Mouse (Mus musculus): ENCODE measurements at regions not wholly inside any gene's neighbourhood (a gene's known extent, or its start where the extent isn't known, plus 50 kb on each side); places are given as distances from the start of the nearest gene placed in this dataset.

- peak; percentile 60; the same call in 1 of the 2 replicates for ATAC-seq
- no peak overlapping the region for H3K27ac ChIP-seq
These were observed 225.0 kb upstream of the Atp5g3 start for GRCm38 (mm10) chr2:74135963-74136623.

GRCm38 (mm10) chr2:74130141-74130588, 219.0 kb upstream of the Atp5g3 start:
- H3K9me3 ChIP-seq (ENCODE audit: low read length) = no peaks in the 10 kb centered on the region
- 0 out of 2 replicates have a peak overlapping the region, but pooled peaks have one; percentile 15 for H3K9ac ChIP-seq (replicated peaks; ENCODE audit: low read length)
- 0 out of 2 replicates have a peak overlapping the region, but pooled peaks have one; percentile 34 for H3K4me3 ChIP-seq (ENCODE audit: low read length)
- no peak for TF ChIP-seq CTCF (IDR thresholded peaks at IDR 0.05; ENCODE audit: low read depth)
- H3K4me1 ChIP-seq (ENCODE audit: insufficient read depth, low read length) = peaks cover 11% of the 10 kb centered on the region; the same call in 1 of the 2 replicates
- peak overlapping the region; percentile 61 for H3K4me2 ChIP-seq (ENCODE audit: low read depth, low read length)
- ATAC-seq = no peak
- WGBS = 6% methylated on average over 8 of the region's 8 CpGs
- H3K27ac ChIP-seq = 0 out of 2 replicates have a peak overlapping the region, but pooled peaks have one; percentile 8
- H3K36me3 ChIP-seq (ENCODE audit: insufficient read depth, low read length) = no peaks in the 10 kb centered on the region
- peak; percentile 29 for DNase-seq (ENCODE audit: low spot score)
- H3K27me3 ChIP-seq (ENCODE audit: insufficient read depth, low read length) = no peaks in the 10 kb centered on the region

More at GRCm38 (mm10) chr2:74135963-74136623, 225.0 kb upstream of the Atp5g3 start:
- Histone ChIP-seq H3K4me2 (ENCODE audit: low read depth, low read length) (peak overlapping the region; percentile 37), H3K27me3 (ENCODE audit: insufficient read depth, low read length) (no peaks in the 10 kb centered on the region), H3K4me1 (ENCODE audit: insufficient read depth, low read length) (0 out of 2 replicates have a peak, but pooled peaks cover 8% of the 10 kb centered on the region), H3K9ac (replicated peaks; ENCODE audit: low read length) (no peak overlapping the region), H3K4me3 (ENCODE audit: low read length) (no peak overlapping the region), H3K36me3 (ENCODE audit: insufficient read depth, low read length) (no peaks in the 10 kb centered on the region), H3K9me3 (ENCODE audit: low read length) (no peaks in the 10 kb centered on the region)
- 15% methylated on average over 15 of the region's 15 CpGs for WGBS
- TF ChIP-seq CTCF (IDR thresholded peaks at IDR 0.05; ENCODE audit: low read depth) = no peak
- DNase-seq (ENCODE audit: low spot score) = no peak

GRCm38 (mm10) chr2:74128782-74129538, 217.8 kb upstream of the Atp5g3 start:
- peak; percentile 21 for TF ChIP-seq CTCF (IDR thresholded peaks at IDR 0.05; ENCODE audit: low read depth)
- ATAC-seq (peak; percentile 53; the same call in 1 of the 2 replicates), DNase-seq (ENCODE audit: low spot score) (peak; percentile 54)
- 1% methylated on average over 14 of the region's 14 CpGs for WGBS
- no peaks in the 10 kb centered on the region for H3K36me3 ChIP-seq (ENCODE audit: insufficient read depth, low read length)
- peaks cover 11% of the 10 kb centered on the region; the same call in 1 of the 2 replicates for H3K4me1 ChIP-seq (ENCODE audit: insufficient read depth, low read length)
- H3K9me3 ChIP-seq (ENCODE audit: low read length) = no peaks in the 10 kb centered on the region
- 0 out of 2 replicates have a peak overlapping the region, but pooled peaks have one; percentile 16 for H3K27ac ChIP-seq
- H3K4me2 ChIP-seq (ENCODE audit: low read depth, low read length) = peak overlapping the region; percentile 61
- no peaks in the 10 kb centered on the region for H3K27me3 ChIP-seq (ENCODE audit: insufficient read depth, low read length)
- peak overlapping the region; percentile 38; the same call in 1 of the 2 replicates for H3K9ac ChIP-seq (replicated peaks; ENCODE audit: low read length)
- H3K4me3 ChIP-seq (ENCODE audit: low read length) = peak overlapping the region; percentile 34

DNA sequence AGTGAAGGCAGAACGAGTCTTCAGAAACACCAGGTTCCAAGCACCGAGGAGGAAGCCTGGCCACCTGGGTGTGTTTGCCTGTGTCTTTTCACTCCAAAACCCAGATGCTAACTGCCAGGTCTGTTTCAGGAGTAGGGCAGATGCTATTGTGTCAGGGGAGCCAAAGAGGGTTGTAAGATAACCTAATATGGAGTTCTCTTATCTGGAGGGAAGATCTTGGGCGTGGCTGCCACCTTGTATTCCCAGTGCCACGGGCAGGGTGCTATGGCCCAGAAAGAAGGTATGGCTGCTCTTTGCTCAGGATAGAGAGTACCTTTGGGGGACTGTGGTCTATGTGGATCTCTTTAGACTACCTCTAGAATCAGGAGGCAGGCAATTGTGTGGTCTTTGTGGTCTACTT, 216.0 kb upstream of the Atp5g3 start:
- DNase-seq (ENCODE audit: low spot score) (no peak), ATAC-seq (no peak)
- Histone ChIP-seq H3K4me2 (ENCODE audit: low read depth, low read length) (no peak overlapping the region), H3K9me3 (ENCODE audit: low read length) (no peaks in the 10 kb centered on the region), H3K27ac (no peak overlapping the region), H3K36me3 (ENCODE audit: insufficient read depth, low read length) (no peaks in the 10 kb centered on the region), H3K4me1 (ENCODE audit: insufficient read depth, low read length) (peaks cover 11% of the 10 kb centered on the region; the same call in 1 of the 2 replicates), H3K9ac (replicated peaks; ENCODE audit: low read length) (no peak overlapping the region), H3K4me3 (ENCODE audit: low read length) (no peak overlapping the region), H3K27me3 (ENCODE audit: insufficient read depth, low read length) (no peaks in the 10 kb centered on the region)
- TF ChIP-seq CTCF (IDR thresholded peaks at IDR 0.05; ENCODE audit: low read depth) = no peak
- 90% methylated on average over 4 of the region's 4 CpGs for WGBS

- no peak overlapping the region for H3K27ac ChIP-seq
- no peak overlapping the region for H3K4me2 ChIP-seq (ENCODE audit: low read depth, low read length)
- no peak overlapping the region for H3K4me3 ChIP-seq (ENCODE audit: low read length)
- no peak overlapping the region for H3K9ac ChIP-seq (replicated peaks; ENCODE audit: low read length)
- no peaks in the 10 kb centered on the region for H3K36me3 ChIP-seq (ENCODE audit: insufficient read depth, low read length)
- no peaks in the 10 kb centered on the region for H3K9me3 ChIP-seq (ENCODE audit: low read length)
- H3K27me3 ChIP-seq (ENCODE audit: insufficient read depth, low read length) = no peaks in the 10 kb centered on the region
- 54% methylated on average over 2 of the region's 2 CpGs for WGBS
- DNase-seq (ENCODE audit: low spot score) (no peak), ATAC-seq (no peak)
- TF ChIP-seq CTCF (IDR thresholded peaks at IDR 0.05; ENCODE audit: low read depth) = no peak
- H3K4me1 ChIP-seq (ENCODE audit: insufficient read depth, low read length) = peaks cover 7% of the 10 kb centered on the region; the same call in 1 of the 2 replicates
These were observed 213.1 kb upstream of the Atp5g3 start for GRCm38 (mm10) chr2:74124252-74124651.

GRCm38 (mm10) chr2:74123360-74124074, 212.4 kb upstream of the Atp5g3 start:
- Histone ChIP-seq H3K27me3 (ENCODE audit: insufficient read depth, low read length) (no peaks in the 10 kb centered on the region), H3K9me3 (ENCODE audit: low read length) (no peaks in the 10 kb centered on the region), H3K4me3 (ENCODE audit: low read length) (no peak overlapping the region), H3K4me1 (ENCODE audit: insufficient read depth, low read length) (peaks cover 7% of the 10 kb centered on the region; the same call in 1 of the 2 replicates), H3K9ac (replicated peaks; ENCODE audit: low read length) (no peak overlapping the region), H3K36me3 (ENCODE audit: insufficient read depth, low read length) (no peaks in the 10 kb centered on the region), H3K27ac (no peak overlapping the region), H3K4me2 (ENCODE audit: low read depth, low read length) (no peak overlapping the region)
- ATAC-seq = 0 out of 2 replicates have a peak, but pooled peaks have one; percentile 38
- DNase-seq (ENCODE audit: low spot score) = peak; percentile 33
- 21% methylated on average over 6 of the region's 6 CpGs for WGBS
- no peak for TF ChIP-seq CTCF (IDR thresholded peaks at IDR 0.05; ENCODE audit: low read depth)

Data from hindbrain, postnatal 0 days (tissue).